Mouse (Mus musculus): ENCODE measurements around the gene Gm17490. TPM values are rescaled to one million over a fixed set of nuclear protein-coding genes. Genes with fewer than 3 reads are reported as not detected.

Gm17490 gene
- polyA plus RNA-seq, 1 experiment from 2014 or later = not detected

Other genes starting within 250 kb of the Gm17490 start
- 11.9 and 13.1 TPM in 2 replicates for gene Pfkfb3, start 72.2 kb downstream of the Gm17490 start, polyA plus RNA-seq (2015; fragmentation: Nextera tagmentation; extraction: Ambion mirVana)
- gene Rbm17, start 22.1 kb downstream of the Gm17490 start, polyA plus RNA-seq (2015; fragmentation: Nextera tagmentation; extraction: Ambion mirVana) = 147 and 152 TPM in 2 replicates
- not detected in 2 replicates for gene Il2ra, start 16.5 kb upstream of the Gm17490 start, polyA plus RNA-seq (2015; fragmentation: Nextera tagmentation; extraction: Ambion mirVana)
- gene Il15ra, start 79.0 kb upstream of the Gm17490 start, polyA plus RNA-seq (2015; fragmentation: Nextera tagmentation; extraction: Ambion mirVana) = 2.6 TPM in 2 replicates
- 137 and 141 TPM in 2 replicates for gene Fbh1, start 151.3 kb upstream of the Gm17490 start, polyA plus RNA-seq (2015; fragmentation: Nextera tagmentation; extraction: Ambion mirVana)
- gene Ankrd16, start 151.6 kb upstream of the Gm17490 start, polyA plus RNA-seq (2015; fragmentation: Nextera tagmentation; extraction: Ambion mirVana) = 52.6 and 59.2 TPM in 2 replicates

Measured in kidney, embryonic 16.5 days (tissue).